Mouse (Mus musculus) embryo, embryonic 11.5 days (tissue): Measurements from ENCODE around the gene Shisa8.

Experiments used
- DNase-seq: peaks from one replicate; pipeline ENCODE4 v3.0.0-alpha.2; 2012; ENCODE audit warnings: low read depth, low spot score

Shisa8 gene

GRCm38 (mm10) chr15:82172648-82173047 is 40.0 kb downstream of the Shisa8 start:
- DNase-seq, result no peak

GRCm38 (mm10) chr15:82170437-82171377 is 41.9 kb downstream of the Shisa8 start:
- DNase-seq, result no peak

- no peak for DNase-seq
Observed at GRCm38 (mm10) chr15:82169671-82170070, 42.9 kb downstream of the Shisa8 start.

DNA sequence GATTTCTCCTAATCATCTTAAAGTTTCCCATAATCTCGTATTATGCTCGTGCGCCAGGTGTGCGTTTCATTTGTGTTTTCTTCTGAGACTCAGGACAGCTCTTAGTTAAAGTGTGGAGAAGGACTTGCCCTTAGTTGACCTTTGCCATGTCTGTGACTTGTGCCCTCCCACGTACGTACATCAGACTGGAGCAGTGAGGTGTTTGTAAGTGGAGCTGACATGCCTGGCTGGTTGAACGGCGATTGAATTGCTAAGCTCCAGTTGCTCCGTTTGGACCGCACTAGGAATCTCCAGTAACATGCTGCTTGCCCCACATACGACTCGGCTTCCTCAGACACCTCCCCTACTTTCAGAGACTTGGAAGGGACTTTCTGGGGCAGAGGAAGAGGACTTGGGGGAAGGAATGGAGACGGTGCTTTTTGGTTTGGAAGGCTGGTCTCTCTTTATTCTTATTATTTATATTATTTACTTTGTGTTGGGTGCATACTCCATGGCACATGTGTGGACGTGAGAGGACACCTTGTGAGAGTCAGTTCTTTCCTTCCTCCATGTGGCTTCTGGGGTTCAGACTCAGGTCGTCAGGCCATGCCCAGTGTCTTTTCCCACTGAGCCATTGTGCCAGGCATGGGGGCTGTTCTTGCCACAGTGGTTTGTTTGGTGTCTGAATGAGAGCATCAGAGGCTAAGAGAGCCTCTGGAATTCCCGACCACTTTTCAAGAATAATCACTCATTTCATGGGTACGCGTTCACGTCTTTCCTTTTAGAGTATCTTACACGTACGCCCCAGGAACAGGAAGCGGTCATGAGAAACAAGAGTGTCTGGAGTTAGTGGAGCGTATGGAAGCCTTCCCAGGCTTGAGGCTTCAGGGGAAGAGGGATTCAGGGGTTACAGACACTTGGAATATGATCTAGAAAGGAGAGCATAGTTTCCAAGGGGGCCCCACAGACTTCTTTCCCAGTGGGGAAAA is 45.1 kb downstream of the Shisa8 start:
- no peak for DNase-seq

DNA sequence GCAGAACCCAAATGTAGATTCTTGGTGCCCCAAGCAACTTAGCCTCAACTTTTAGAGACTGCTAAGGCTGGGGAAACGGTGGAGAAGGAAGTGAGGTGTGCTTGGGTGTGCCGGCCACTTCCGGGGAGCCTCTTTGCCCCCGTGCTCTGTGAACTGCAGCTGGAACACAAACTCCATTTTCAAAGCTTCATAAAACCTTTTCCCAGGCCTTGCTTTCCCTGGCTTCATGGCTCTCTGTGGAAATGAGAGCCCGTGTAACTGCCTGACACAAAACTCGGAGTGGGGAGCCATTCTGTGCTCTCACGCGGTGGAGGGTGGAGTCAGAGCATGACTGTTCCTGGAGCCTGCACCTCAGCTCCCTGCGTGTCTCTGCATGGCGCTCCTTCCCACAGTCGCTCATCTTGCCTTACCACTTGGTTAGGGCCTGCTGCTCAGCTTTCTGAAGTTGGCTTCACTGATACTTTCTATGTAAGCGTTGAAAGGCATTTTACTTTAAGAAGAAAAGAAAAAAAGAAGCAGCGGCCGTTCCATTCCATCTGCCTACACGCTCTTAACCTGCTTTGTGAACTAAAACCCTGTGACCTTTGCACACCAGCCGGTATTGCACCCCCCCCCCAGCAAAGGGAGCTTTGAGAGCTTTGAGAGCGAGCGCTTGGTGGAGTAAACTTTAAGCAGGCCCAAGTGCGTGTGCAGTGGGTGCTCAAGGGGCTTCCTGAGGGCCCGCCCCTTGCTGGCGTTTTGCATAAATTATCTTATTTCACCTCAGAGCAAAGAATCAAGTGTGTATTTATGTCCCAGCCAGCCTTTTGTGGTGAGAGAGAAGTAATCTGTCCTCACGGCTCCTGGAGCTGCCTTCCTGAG is 46.1 kb downstream of the Shisa8 start:
- DNase-seq, result no peak

DNA sequence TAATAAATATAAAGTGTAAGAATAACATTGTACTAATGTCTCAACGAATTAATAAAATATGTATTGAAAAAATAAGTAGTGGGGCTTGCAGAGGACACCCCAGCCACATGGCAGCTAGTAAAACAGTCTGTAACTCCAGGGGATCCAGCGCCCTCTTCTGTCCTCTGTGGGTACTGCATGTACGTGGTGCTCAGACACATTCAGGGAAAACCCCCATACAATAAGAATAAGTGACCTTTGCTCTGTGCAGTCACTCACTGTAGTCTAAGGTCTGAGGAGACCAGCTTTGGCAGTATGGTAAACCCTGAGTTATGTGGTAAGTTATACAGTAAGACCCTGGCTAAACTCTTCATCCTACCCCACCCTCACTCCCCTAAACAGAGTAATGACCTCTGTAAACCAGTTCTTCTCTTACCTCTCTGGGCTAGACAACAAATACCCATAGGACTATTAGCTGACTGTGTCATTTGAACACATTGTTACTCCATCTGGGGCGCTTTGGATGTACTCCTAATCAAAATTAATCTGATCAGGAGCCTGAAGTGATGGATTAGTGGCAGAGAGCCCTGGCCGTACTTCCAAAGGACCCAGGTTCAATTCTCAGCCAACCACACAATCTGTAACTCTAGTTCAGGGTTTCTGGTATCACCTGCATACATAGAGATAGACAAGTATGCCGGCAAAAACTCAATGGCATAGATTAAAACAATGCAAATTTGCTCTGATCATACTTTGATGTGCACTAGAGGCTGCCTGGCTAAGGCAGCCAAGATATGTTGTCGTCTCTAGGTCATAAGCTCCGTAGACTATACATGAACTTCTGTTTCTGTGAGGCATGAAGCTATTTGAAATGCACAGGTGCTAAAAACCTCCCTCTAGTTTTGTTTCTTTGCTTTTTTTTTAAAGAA is 47.0 kb downstream of the Shisa8 start:
- DNase-seq, result peak; percentile 57

GRCm38 (mm10) chr15:82164496-82164895 is 48.1 kb downstream of the Shisa8 start:
- no peak for DNase-seq

- DNase-seq, result no peak
Observed at GRCm38 (mm10) chr15:82164061-82164399, 48.6 kb downstream of the Shisa8 start.

GRCm38 (mm10) chr15:82163356-82164060 is 49.1 kb downstream of the Shisa8 start:
- DNase-seq, result no peak

DNA sequence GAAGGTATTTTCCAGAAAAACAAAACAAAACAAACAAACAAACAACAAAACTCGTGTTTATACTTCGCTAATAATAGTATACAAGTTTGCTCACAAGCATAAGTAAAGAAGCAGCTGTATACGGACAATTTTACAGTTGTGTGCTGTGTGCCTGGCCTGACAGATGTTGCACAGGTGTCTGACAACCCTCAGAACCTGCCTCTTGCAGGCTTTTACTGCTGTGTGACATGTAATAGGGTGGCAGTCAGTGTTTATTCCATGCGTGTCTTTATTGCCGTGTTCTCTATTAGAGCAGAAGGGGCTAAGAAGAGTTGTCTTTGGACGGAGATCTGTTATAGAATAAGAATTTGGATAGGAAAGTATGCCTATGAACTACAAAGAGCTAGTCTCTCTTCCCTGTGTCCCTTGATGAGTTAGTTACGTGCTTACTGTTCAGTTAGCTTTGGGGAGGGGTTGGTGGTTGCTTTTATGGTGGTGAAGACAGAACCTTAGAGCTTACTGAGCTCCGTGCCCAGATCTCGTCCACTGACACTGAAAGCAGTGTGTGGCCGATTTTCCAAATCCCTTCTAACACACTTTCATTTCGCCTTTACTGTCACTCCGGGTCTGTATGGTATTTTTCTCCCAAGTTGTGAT is 50.5 kb downstream of the Shisa8 start:
- no peak for DNase-seq

DNA sequence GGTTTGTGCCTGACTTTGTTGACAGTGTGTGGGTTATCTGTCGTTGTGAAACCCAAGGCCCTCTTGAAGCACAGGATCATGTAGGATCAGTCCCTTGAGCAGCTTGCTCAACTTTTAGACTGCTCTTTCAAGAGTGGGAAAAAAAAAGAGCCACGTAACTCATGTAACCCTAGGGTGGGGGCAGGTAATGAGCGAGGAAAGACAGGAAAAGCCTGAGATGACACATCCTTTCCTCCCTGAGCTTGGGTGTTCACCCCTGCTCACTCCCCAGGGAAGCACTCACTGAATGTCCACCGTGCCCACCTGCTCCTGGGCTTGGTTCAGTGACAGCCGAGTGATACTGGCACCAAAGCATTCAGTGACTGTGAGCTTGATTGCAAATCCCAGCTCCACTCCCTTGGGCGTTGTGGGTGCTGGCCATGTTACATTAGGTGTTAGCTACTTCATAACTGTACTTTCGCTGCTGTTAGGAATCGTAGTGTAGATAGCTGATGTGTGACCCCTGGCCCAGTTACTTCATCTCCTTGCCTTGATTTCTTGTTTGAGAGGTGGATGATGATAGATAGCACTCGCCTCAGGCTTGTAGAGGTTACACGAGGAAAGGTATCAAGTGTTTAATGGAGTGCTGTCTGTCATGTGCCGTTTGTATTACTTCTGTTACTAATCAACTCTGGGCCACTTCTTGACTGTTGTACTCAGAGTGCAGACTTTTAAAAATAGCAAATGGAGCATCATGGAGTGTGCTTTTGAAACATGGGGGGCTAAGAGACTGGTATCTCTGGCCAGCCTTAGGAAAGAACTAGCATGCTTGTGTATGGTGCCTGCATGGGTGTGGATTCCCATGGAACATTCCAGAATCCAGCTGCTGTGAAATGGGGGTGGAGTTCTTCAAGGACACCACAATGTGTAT is 51.6 kb downstream of the Shisa8 start:
- no peak for DNase-seq

DNA sequence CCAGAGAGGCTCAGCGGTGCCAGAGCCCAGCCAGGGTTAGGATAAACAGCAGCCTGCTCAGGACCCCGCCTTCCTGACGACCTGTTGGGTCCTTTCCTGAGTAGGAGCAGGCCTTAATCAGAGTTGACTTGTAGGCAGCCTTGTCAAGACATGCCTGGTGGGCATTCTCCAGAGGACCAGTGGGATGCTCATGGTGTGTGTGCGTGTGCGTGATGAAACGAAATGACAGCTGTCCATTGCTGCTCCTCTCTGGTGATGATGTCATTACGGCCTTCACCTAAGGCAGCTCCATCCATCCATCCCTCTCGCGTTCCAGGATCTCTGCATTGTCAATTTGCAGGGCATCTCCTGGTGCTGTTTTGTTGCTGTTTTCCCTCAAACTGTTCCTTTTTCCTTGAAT is 53.1 kb downstream of the Shisa8 start:
- DNase-seq, result no peak

DNA sequence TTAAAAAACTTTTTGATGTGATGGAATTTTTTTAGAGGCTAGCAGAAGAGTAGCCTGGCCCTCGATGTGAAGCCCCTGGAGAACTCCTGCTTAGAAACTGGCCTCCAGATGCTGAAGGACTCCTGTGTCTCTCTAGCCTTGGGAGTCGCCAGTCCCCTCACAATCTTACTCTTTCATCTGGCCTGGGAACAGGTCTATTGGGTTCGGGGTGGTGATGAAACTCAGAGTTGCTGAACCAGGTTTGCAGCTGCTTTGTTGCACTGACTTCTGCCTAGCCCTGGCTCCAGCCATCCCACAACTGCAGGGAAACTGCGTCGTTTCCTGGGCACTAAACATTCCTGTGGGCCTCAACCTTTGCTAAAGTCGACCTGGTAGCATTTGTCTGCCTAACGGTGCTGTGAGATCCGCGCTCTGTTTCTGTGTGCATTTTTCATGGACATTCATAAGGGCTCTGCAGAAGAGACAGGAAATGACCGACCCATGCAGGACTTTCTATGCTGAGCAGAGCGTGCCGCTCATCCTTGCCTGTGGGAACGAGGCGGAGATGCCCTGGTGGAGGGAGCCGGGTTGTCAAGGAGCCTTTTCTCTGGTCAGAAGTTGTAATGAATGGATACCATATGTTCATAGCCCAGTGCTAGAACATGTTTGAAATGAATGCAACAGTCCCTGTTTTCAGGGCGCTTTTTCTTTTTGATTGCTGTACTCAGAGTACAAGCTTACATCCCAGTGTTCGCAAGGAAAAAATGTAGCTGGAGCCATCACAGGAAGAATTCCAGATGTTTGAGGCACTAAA is 54.2 kb downstream of the Shisa8 start:
- DNase-seq, result no peak

GRCm38 (mm10) chr15:82156902-82157301 is 55.7 kb downstream of the Shisa8 start:
- DNase-seq, result no peak

DNA sequence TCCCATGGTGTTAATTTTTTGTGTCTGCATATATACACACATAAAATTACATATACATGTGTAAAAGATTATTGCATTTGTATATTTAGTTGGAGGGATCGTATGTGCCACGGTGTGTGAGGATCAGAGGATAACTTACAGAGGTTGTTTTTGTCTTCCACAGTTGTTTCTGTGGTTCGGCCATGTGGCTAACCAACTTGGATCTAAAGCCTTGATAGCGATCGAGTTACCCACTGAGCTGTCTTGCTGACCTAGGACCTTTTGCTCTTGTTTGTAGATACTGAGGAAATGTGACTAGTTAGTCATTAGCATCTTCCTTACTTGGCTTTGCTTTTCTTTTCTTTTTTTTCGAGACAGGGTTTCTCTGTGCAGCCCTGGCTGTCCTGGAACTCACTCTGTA is 56.3 kb downstream of the Shisa8 start:
- no peak for DNase-seq
